Mouse (Mus musculus) gastrocnemius, adult 2 months (tissue): ENCODE results near the gene Aldh1a7. TPM values are rescaled to one million over a fixed set of nuclear protein-coding genes. Genes with fewer than 3 reads are reported as not detected.

Source experiments
- DNase-seq: peaks from one replicate; pipeline ENCODE4 v3.0.0; 2022
- H3K27ac ChIP-seq: fragments of 200-600 bp; 2 replicates; pipeline ENCODE4 v1.8.1; 2022; ENCODE audit warnings: mild to moderate bottlenecking
- H3K4me3 ChIP-seq: fragments of 200-600 bp; 2 replicates; pipeline ENCODE4 v1.8.1; 2022; ENCODE audit warnings: mild to moderate bottlenecking, moderate library complexity
- CTCF ChIP-seq: fragments of 200-600 bp; IDR thresholded peaks from 2 replicates; pipeline ENCODE4 v1.8.1; 2022; ENCODE audit warnings: antibody characterized with exemption, mild to moderate bottlenecking, moderate library complexity
- intact Hi-C: fragments of 180-260 bp; cut with DNase I; formaldehyde crosslinking; loops from one replicate; pipeline ENCODE4 v1.15.1; 2025
- long read RNA-seq, 2 experiments: library from polyadenylated mRNA; stranded (forward); transcript quantifications; one replicate each; pipeline ENCODE4 v2.0.0; 2021
- total RNA-seq, 2 experiments: library from RNA; stranded (reverse); gene quantifications; 2 replicates each; pipeline ENCODE4 v1.2.3; 2021

Gene Aldh1a7
- under 1 TPM; 0.10 to 0.50 TPM for total RNA-seq
- long read RNA-seq, experiment 1 = 0 reads
- long read RNA-seq, experiment 2 = 0 reads

GRCm38 (mm10) chr19:20727381-20727780, at the start of gene Aldh1a7:
Gene Aldh1a7 (minus strand): TSS chr19:20727562.
- intact Hi-C loops = no loop called here
- no peak for TF ChIP-seq CTCF
- Histone ChIP-seq H3K27ac (no peak within 1 kb of the TSS), H3K4me3 (no peak within 1 kb of the TSS)
- no peak for DNase-seq

- no peak overlapping the region for H3K4me3 ChIP-seq
- no peak for TF ChIP-seq CTCF
- intact Hi-C loops = no loop called here
- no peak for DNase-seq
- H3K27ac ChIP-seq = no peak overlapping the region
Observed at GRCm38 (mm10) chr19:20775681-20776080, 48.3 kb upstream of the Aldh1a7 start.

GRCm38 (mm10) chr19:20773941-20774340, 46.6 kb upstream of the Aldh1a7 start:
- no peak for DNase-seq
- intact Hi-C loops = no loop called here
- no peak for TF ChIP-seq CTCF

GRCm38 (mm10) chr19:20764214-20764613, 36.9 kb upstream of the Aldh1a7 start:
- Histone ChIP-seq H3K4me3 (no peak overlapping the region), H3K27ac (no peak overlapping the region)
- DNase-seq = no peak
- peak; percentile 67 for TF ChIP-seq CTCF
- intact Hi-C loops = loop anchor here (10.0 kb wide), 2 partner anchors 319 to 399 kb away; no protein-coding TSS in a partner anchor

More at GRCm38 (mm10) chr19:20773941-20774340, 46.6 kb upstream of the Aldh1a7 start:
- no peak overlapping the region for H3K27ac ChIP-seq
- no peak overlapping the region for H3K4me3 ChIP-seq

- no peak overlapping the region for H3K27ac ChIP-seq
- intact Hi-C loops = loop anchor here (10.0 kb wide), 2 partner anchors 317 to 397 kb away; no protein-coding TSS in a partner anchor
- H3K4me3 ChIP-seq = no peak overlapping the region
- no peak for DNase-seq
- no peak for TF ChIP-seq CTCF
Observed at GRCm38 (mm10) chr19:20761675-20762426, 34.5 kb upstream of the Aldh1a7 start.

GRCm38 (mm10) chr19:20761119-20761518, 33.8 kb upstream of the Aldh1a7 start:
- TF ChIP-seq CTCF = no peak
- no peak overlapping the region for H3K4me3 ChIP-seq
- no peak overlapping the region for H3K27ac ChIP-seq
- intact Hi-C loops = loop anchor here (10.0 kb wide), 2 partner anchors 316 to 396 kb away; no protein-coding TSS in a partner anchor
- no peak for DNase-seq

- TF ChIP-seq CTCF = no peak
- H3K4me3 ChIP-seq = no peak overlapping the region
- intact Hi-C loops = no loop called here
- no peak overlapping the region for H3K27ac ChIP-seq
- no peak for DNase-seq
Observed at GRCm38 (mm10) chr19:20744630-20745029, 17.3 kb upstream of the Aldh1a7 start.

GRCm38 (mm10) chr19:20728278-20728677, 916 bp upstream of the Aldh1a7 start:
- intact Hi-C loops = no loop called here
- peak; percentile 42 for TF ChIP-seq CTCF
- DNase-seq = no peak
- no peak overlapping the region for H3K27ac ChIP-seq
- H3K4me3 ChIP-seq = no peak overlapping the region

GRCm38 (mm10) chr19:20722913-20723312, 4.4 kb downstream of the Aldh1a7 start:
- intact Hi-C loops = no loop called here

GRCm38 (mm10) chr19:20720298-20720697, 7.1 kb downstream of the Aldh1a7 start:
- no peak for TF ChIP-seq CTCF
- intact Hi-C loops = no loop called here
- Histone ChIP-seq H3K4me3 (no peak overlapping the region), H3K27ac (no peak overlapping the region)
- DNase-seq = no peak

More at GRCm38 (mm10) chr19:20722913-20723312, 4.4 kb downstream of the Aldh1a7 start:
- DNase-seq = no peak
- H3K4me3 ChIP-seq = no peak overlapping the region
- no peak overlapping the region for H3K27ac ChIP-seq
- TF ChIP-seq CTCF = no peak

- intact Hi-C loops = no loop called here
- no peak for TF ChIP-seq CTCF
- no peak overlapping the region for H3K4me3 ChIP-seq
- DNase-seq = no peak
- H3K27ac ChIP-seq = no peak overlapping the region
Observed at GRCm38 (mm10) chr19:20715617-20716016, 11.7 kb downstream of the Aldh1a7 start.

- no peak for DNase-seq
- intact Hi-C loops = no loop called here
- TF ChIP-seq CTCF = no peak
- no peak overlapping the region for H3K27ac ChIP-seq
- H3K4me3 ChIP-seq = no peak overlapping the region
Observed at GRCm38 (mm10) chr19:20715093-20715492, 12.3 kb downstream of the Aldh1a7 start.

GRCm38 (mm10) chr19:20714543-20714942, 12.8 kb downstream of the Aldh1a7 start:
- H3K27ac ChIP-seq = no peak overlapping the region
- no peak for DNase-seq
- no peak for TF ChIP-seq CTCF
- intact Hi-C loops = no loop called here
- no peak overlapping the region for H3K4me3 ChIP-seq

GRCm38 (mm10) chr19:20707159-20707558, 20.2 kb downstream of the Aldh1a7 start:
- intact Hi-C loops = no loop called here
- no peak for TF ChIP-seq CTCF

More at GRCm38 (mm10) chr19:20707159-20707558, 20.2 kb downstream of the Aldh1a7 start:
- no peak overlapping the region for H3K27ac ChIP-seq
- DNase-seq = no peak
- no peak overlapping the region for H3K4me3 ChIP-seq
